Mouse (Mus musculus) naive thymus-derived CD4-positive, alpha-beta T cell, adult 2 months (primary cell): ENCODE results near the gene Xpo5.

Experiments used
- DNase-seq: peaks from one replicate; pipeline ENCODE4 v3.0.0-alpha.2; 2011; ENCODE audit warnings: low read depth

The Xpo5 gene

GRCm38 (mm10) chr17:46258279-46259053, 55.9 kb downstream of the Xpo5 start:
- no peak for DNase-seq

- DNase-seq = no peak
Measured at GRCm38 (mm10) chr17:46259675-46260074, 57.1 kb downstream of the Xpo5 start.

GRCm38 (mm10) chr17:46262201-46262694, 59.7 kb downstream of the Xpo5 start:
- no peak for DNase-seq

- no peak for DNase-seq
Measured at GRCm38 (mm10) chr17:46265502-46265901, 62.9 kb downstream of the Xpo5 start.

- peak; percentile 82 for DNase-seq
Measured at GRCm38 (mm10) chr17:46265918-46266618, 63.5 kb downstream of the Xpo5 start.

GRCm38 (mm10) chr17:46266986-46267385, 64.4 kb downstream of the Xpo5 start:
- no peak for DNase-seq

- DNase-seq = no peak
Measured at GRCm38 (mm10) chr17:46267511-46267910, 64.9 kb downstream of the Xpo5 start.

- no peak for DNase-seq
Measured at GRCm38 (mm10) chr17:46268026-46268720, 65.6 kb downstream of the Xpo5 start.

- DNase-seq = no peak
Measured at GRCm38 (mm10) chr17:46269771-46270534, 67.4 kb downstream of the Xpo5 start.

GRCm38 (mm10) chr17:46272058-46272457, 69.5 kb downstream of the Xpo5 start:
- no peak for DNase-seq

- DNase-seq = no peak
Measured at GRCm38 (mm10) chr17:46272675-46273074, 70.1 kb downstream of the Xpo5 start.

GRCm38 (mm10) chr17:46273803-46274236, 71.2 kb downstream of the Xpo5 start:
- DNase-seq = no peak

GRCm38 (mm10) chr17:46274465-46274864, 71.9 kb downstream of the Xpo5 start:
- no peak for DNase-seq

- no peak for DNase-seq
Measured at GRCm38 (mm10) chr17:46275034-46275433, 72.5 kb downstream of the Xpo5 start.

GRCm38 (mm10) chr17:46275506-46275905, 72.9 kb downstream of the Xpo5 start:
- DNase-seq = no peak

- DNase-seq = no peak
Measured at GRCm38 (mm10) chr17:46277586-46277985, 75.0 kb downstream of the Xpo5 start.

GRCm38 (mm10) chr17:46278011-46278765, 75.6 kb downstream of the Xpo5 start:
- DNase-seq = no peak

- peak; percentile 87 for DNase-seq
Measured at GRCm38 (mm10) chr17:46282483-46283123, 80.0 kb downstream of the Xpo5 start, which contains the start of gene Tjap1. TSS of gene Tjap1 (minus strand) at chr17:46283026.

- DNase-seq = no peak
Measured at GRCm38 (mm10) chr17:46283140-46283539, 80.6 kb downstream of the Xpo5 start.

GRCm38 (mm10) chr17:46283911-46284310, 81.3 kb downstream of the Xpo5 start:
- DNase-seq = no peak
